Mouse (Mus musculus) megakaryocyte-erythroid progenitor cell, adult 5-6 weeks (primary cell): ENCODE measurements around the gene Ifna13. TPM values are rescaled to one million over a fixed set of nuclear protein-coding genes. Genes with fewer than 3 reads are reported as not detected.

ENCODE experiments used
- ATAC-seq: replicated peaks from 2 replicates; pipeline ENCODE4 v1.8.0; 2016; ENCODE audit warnings: mild to moderate bottlenecking, inconsistent platforms; ENCODE audit not compliant: severe bottlenecking, poor library complexity, low FRiP score, low TSS enrichment
- total RNA-seq, 2 experiments: library from RNA; stranded (forward) in 1 of 2; stranded (reverse) in 1 of 2; fragments of 200-1000, 215-1000 nt in 1 of 2; fragments of >200 nt in 1 of 2; fragmentation: Nextera tagmentation in 1 of 2; gene quantifications; 2 replicates each; pipeline ENCODE4 v1.2.3; 2014 to 2017

The Ifna13 gene
- not detected in 2 replicates for total RNA-seq (2014; fragmentation: Nextera tagmentation)
- not detected in 2 replicates for total RNA-seq (2017)

DNA sequence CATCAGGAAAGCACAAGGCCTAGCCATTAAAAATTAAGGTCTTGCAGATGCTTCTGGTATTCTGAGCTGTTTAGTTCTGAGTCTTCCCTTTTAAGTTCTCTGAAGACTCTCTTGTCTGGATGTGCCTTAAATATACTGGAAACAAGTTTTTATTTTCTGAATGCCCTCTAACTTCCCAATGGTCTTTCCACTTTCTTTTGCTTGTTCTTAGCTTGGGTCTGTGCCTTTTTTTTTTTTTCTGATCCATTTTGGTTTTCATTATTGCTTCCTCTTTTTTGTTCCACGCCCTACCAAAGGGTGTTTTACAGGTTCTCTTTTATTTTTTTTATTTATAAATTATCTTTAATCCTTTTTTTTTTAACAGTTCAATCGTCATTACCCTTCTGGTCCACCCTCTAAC lies at the start of gene Ifna13:
Gene Ifna13, minus strand, starts transcription at position 101 of the 400 bp plus-strand sequence.
- ATAC-seq = no peak

DNA sequence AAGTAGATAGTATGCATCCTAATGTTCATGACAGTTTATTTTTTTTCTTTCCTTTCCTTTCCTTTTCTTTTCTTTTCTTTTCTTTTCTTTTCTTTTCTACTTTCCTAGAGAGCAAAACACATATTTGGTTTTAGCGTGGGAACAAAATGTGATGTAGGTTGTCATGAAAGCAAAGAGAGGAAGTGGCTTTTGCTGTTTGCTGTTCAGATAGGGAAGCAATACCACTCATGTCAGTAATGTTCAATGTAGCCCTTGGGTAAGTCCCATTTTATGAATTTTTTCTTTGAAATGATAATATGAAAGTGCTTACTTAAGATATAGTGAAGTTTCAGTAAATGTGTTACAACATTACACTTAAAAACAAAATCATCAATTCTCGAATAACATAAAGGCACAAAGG lies 49.1 kb upstream of the Ifna13 start:
- ATAC-seq = no peak

DNA sequence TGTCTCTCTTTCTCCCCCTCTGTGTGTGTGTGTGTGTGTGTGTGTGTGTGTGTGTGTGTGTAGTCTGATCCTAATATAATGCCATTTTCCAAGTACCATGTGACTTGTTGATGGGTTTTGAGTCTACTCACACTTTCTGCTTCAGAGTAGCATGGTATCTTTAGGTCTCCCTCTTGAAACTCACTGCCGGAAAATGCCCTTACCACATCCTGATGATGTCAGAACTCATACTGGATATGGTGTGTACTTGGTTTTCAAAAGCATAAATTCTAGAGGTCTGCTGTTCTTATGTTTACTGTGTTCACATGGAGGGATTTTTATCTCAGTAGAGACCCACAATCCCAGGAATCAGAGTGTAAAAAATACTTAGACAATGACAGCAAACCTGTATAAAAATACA lies 48.3 kb upstream of the Ifna13 start:
- ATAC-seq = no peak

DNA sequence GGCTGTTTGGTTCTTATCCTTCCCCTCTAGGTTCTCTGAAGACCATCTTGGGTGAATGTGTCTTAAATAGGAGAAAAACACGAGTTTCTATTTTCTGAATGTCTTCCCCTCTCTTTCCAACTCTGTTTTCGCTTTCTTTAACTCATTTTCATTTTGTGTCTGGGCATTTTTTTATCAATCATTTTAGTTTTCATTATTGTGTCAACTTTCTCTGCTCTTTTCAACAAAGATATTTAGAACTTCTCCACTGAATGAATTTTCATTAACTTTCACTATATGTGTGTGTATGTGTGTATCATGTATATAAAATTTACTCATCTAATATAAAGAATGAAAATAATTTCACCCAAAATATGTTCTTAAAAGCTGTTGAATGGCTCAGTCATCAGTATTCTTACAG lies 47.0 kb upstream of the Ifna13 start, which contains the start of gene Ifnab:
Gene Ifnab, minus strand, starts transcription at position 101 of the 400 bp plus-strand sequence.
- no peak for ATAC-seq

DNA sequence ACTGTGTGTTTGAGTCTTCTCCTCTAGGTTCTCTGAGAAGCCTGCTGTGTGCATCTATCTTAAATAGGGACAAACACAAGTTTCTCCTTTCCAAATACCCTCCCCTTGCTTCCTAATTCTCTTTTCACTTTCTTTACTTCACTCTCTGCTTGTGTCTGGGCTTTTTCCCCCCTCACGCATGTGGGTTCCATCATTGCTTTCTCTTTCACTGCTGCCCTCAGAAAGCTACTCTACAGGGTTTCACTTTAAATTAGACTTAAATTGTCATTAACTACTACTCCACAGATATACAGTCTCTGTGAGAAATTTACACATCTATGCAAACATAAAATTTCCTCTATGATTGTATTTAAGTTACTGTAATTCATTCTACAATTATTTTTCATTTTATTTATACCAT lies 39.6 kb upstream of the Ifna13 start, which contains the start of gene Ifna2:
Gene Ifna2, minus strand, starts transcription at position 101 of the 400 bp plus-strand sequence.
- ATAC-seq = no peak

DNA sequence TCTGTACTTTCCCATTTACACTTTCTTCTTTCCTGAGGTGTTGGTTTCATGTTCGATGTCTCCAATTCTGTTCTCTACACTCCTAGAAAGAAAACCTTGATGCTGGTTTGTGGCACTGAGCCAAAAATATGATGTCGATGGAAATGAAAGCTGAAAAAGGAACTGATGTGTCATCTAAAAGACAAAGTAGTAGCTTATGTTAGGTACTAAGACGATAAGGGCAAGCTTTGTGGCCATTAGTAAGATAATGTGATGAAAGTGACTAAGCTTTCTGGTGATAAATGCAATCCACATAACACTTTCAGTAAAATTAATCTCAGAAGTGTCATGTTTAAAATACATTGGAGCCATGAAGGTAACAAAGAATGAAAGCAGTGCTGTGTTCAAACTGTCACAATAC lies 37.1 kb upstream of the Ifna13 start:
- no peak for ATAC-seq

DNA sequence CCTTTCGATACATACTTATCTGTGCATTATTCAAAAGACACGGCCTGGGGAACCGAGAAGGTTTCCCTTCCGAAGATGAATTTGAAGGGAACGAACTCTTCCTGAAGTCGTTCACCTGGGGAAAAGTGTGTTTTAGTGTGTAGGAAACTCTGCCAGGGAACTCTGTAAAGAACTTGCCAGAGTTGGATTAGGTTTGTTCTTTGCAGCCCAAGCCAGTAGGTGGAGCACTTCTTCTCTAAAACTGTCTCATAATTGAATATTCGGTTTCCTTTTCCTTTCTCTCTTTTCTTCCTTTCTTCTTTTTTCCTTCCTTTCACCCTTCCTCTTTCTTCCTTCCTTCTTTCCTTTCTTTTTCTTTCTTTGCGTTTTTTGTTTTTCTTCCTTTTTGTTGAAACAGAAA lies 36.1 kb upstream of the Ifna13 start:
- 0 out of 2 replicates have a peak, but pooled peaks have one; percentile 56 for ATAC-seq

DNA sequence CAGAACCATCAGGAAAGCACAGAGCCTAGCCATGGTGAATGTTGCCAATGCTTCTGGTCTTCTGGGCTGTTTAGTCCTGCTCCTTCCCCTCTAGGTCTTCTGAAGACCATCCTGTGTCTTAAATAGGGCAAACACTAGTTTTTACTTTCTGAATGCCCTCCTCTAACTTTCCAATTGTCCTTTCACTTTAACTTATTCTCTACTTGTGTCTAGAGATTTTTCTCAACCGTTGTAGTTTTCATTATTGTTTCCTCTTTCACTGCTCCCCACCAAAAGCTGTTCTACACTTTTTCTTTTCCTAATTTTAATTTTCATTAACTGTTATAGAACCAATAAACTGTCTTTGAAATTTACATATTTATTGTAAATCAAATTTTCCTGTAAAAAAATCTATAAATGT lies 32.6 kb upstream of the Ifna13 start, which contains the start of gene Ifna16:
Gene Ifna16, minus strand, starts transcription at position 101 of the 400 bp plus-strand sequence.
- ATAC-seq = no peak

DNA sequence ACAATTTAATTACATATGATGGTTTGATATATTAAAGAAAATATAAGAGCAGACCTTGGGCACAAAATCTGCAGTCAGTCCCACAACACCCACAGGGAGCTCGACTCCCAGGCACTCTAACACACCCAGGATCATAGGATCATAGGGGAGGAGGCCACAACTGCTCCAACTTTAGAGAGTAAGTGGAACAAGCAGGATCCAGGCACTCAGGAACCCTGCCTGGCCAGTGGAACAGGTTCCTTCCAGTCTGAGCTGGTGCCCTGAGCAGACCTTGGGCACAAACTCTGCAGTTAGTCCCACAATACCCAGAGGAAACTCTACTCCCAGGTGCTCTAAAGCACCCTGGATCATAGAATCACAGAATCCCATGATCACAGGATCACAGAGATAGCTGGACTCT lies 11.2 kb upstream of the Ifna13 start:
- ATAC-seq = no peak

DNA sequence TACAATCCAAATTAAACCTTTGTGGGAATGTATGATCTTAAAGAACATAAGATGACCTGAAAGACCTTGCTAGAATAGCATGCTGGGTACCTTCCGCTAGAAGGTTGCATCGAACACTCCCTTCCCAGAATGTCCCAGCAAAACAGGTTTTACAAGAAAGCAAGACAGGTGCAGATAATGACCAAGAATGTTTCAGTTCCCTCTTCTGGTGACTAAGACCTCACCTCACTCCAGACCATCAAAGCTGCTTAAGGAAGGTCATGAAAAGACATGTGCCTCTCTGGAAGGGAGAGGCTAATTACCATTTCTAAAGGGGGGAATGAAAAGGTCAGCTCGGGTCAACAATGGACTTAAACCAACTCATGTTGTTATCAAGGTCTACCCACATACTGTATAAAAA lies 9.4 kb upstream of the Ifna13 start:
- ATAC-seq = no peak

DNA sequence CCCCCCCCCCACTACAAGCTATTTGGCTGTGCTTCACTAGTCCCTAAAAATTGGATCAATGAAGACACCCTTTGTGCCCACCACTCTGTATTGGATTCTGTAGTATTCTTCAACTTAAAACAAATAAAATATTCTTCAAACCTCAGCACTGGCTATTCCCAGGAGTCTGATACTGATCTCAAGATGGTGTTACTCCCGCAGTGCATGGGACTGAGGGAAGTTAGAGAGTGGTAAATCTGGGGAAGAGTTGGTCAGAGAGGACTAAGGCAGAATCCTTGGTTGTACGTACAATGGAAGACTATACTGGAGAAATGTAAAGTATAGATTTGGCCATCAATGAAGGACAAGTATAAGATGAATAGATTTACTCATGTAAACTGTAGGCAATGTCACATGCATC lies 1.7 kb downstream of the Ifna13 start:
- no peak for ATAC-seq

DNA sequence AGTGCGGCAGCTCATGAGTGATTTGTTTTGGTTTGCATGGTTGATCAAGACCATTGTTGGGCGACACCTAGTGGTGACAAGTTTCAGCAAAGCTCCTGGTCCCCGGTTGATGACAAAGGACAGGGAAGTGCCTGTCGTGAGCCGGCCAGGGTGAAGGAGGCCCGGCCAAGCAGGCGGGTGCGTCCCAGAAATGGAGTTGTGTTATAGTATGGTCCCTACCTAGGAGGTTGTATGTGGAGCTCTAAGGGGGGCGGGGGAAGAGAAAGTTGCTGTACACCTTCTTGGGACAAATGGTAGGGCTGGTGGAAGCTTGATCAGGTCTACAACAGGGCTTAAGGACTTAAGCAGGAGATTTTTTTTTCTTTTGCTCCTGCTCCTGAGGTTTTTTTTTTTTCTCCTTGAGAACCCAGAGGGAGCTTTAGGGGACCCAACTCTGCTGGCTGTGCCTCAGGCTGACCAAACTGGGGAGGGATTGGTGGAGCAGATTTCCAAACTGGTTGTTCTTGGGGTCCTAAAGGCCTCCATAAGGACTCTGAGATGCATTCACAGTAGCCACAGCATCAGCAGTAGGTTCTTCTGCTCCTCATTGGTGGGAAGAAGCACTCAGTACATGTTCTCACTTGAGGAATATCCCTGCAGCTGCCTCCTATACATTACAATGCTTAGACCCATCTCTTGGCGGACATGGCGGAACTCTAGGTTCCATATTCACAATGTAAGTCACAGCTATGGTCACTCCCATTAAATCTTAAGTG lies 3.0 kb downstream of the Ifna13 start:
- peak; percentile 86 for ATAC-seq

DNA sequence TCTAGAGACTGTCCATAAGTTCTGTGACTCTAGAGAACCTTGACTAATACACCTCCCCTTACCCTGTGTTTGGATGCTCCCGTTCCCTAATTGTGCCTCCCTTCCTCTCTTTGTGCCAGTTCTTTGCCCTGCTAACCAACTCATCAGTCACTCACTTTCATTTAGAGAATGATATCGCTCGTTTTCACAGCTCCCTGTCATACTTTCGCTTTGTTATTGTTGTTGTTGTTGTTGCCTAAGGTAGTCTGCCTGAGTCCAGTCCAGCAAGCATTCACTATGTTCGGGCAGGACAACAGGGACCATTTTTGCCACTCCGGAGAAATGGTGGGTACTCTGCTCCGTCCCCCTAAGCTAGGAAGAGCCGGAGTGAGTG lies 3.6 kb downstream of the Ifna13 start:
- no peak; the same call in 1 of the 2 replicates for ATAC-seq

DNA sequence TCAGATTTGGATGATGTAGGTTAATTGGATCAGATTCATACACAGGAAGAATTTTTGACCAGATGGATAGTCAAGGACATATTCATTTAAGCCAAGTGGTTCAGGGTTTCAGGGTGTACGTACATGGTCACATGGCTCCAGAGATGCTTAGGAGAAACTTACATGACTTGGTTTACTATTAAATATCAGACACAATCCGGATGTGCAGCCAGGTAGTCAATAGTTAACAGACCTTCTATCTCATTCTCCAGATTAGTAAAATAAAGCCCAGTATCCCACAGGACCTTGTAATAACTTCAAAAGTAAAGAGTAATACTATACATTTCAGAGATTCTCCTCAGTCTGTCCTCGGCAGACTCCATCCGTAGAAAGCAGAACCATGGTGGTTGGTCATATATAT lies 9.9 kb downstream of the Ifna13 start, which contains the start of gene C87499:
Gene C87499, minus strand, starts transcription at position 101 of the 400 bp plus-strand sequence.
- no peak for ATAC-seq

DNA sequence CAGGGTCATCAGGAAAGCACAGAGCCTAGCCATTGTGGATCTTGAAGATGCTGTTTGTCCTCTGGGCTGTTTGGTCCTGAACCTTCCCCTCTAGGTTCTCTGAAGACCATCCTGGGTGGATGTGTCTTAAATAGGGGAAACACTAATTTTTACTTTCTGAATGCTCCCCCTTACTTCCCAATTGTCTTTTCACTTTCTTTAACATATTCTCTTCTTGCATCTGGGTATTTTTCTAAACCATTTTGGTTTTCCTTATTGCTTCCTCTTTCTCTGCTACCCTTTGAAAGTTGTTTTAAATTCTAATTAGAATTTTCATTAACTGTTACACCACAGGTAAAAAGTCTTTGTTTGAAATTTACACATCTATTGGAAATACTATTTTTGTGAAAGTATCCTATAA lies 41.0 kb downstream of the Ifna13 start, which contains the start of gene Ifna12:
Gene Ifna12, minus strand, starts transcription at position 101 of the 400 bp plus-strand sequence.
- ATAC-seq = no peak

Other genes starting within 250 kb of the Ifna13 start
Only the 30 nearest of the 33 such genes appear.
- gene Ifnb1, start 121.7 kb downstream of the Ifna13 start, total RNA-seq (2014; fragmentation: Nextera tagmentation) = not detected in 2 replicates
- not detected in 2 replicates for gene Ifnb1, start 121.7 kb downstream of the Ifna13 start, total RNA-seq (2017)
- gene Ifna15, start 86.2 kb downstream of the Ifna13 start, total RNA-seq (2014; fragmentation: Nextera tagmentation) = not detected in 2 replicates
- not detected in 2 replicates for gene Ifna15, start 86.2 kb downstream of the Ifna13 start, total RNA-seq (2017)
- not detected in 2 replicates for gene Ifna14, start 72.7 kb downstream of the Ifna13 start, total RNA-seq (2014; fragmentation: Nextera tagmentation)
- not detected in 2 replicates for gene Ifna14, start 72.7 kb downstream of the Ifna13 start, total RNA-seq (2017)
- gene Ifna9, start 52.1 kb downstream of the Ifna13 start, total RNA-seq (2014; fragmentation: Nextera tagmentation) = not detected in 2 replicates
- not detected in 2 replicates for gene Ifna9, start 52.1 kb downstream of the Ifna13 start, total RNA-seq (2017)
- gene Ifna12, start 41.1 kb downstream of the Ifna13 start, total RNA-seq (2014; fragmentation: Nextera tagmentation) = not detected in 2 replicates
- gene Ifna12, start 41.1 kb downstream of the Ifna13 start, total RNA-seq (2017) = not detected in 2 replicates
- gene C87499, start 10.0 kb downstream of the Ifna13 start, total RNA-seq (2014; fragmentation: Nextera tagmentation) = not detected in 2 replicates
- not detected in 2 replicates for gene C87499, start 10.0 kb downstream of the Ifna13 start, total RNA-seq (2017)
- not detected in 2 replicates for gene Ifna16, start 32.5 kb upstream of the Ifna13 start, total RNA-seq (2014; fragmentation: Nextera tagmentation)
- not detected in 2 replicates for gene Ifna16, start 32.5 kb upstream of the Ifna13 start, total RNA-seq (2017)
- not detected in 2 replicates for gene Ifna2, start 39.5 kb upstream of the Ifna13 start, total RNA-seq (2014; fragmentation: Nextera tagmentation)
- not detected in 2 replicates for gene Ifna2, start 39.5 kb upstream of the Ifna13 start, total RNA-seq (2017)
- not detected in 2 replicates for gene Ifnab, start 46.9 kb upstream of the Ifna13 start, total RNA-seq (2014; fragmentation: Nextera tagmentation)
- gene Ifnab, start 46.9 kb upstream of the Ifna13 start, total RNA-seq (2017) = not detected in 2 replicates
- not detected in 2 replicates for gene Gm26566, start 77.3 kb upstream of the Ifna13 start, total RNA-seq (2014; fragmentation: Nextera tagmentation)
- gene Gm26566, start 77.3 kb upstream of the Ifna13 start, total RNA-seq (2017) = 1.1 and 1.5 TPM in 2 replicates
- gene Klhl9, start 78.0 kb upstream of the Ifna13 start, total RNA-seq (2014; fragmentation: Nextera tagmentation) = 37.1 and 50.0 TPM in 2 replicates
- 67.3 and 88.5 TPM in 2 replicates for gene Klhl9, start 78.0 kb upstream of the Ifna13 start, total RNA-seq (2017)
- gene Gm13271, start 110.4 kb upstream of the Ifna13 start, total RNA-seq (2014; fragmentation: Nextera tagmentation) = not detected in 2 replicates
- not detected in 2 replicates for gene Gm13271, start 110.4 kb upstream of the Ifna13 start, total RNA-seq (2017)
- not detected in 2 replicates for gene Gm13283, start 115.7 kb upstream of the Ifna13 start, total RNA-seq (2014; fragmentation: Nextera tagmentation)
- not detected in 2 replicates for gene Gm13283, start 115.7 kb upstream of the Ifna13 start, total RNA-seq (2017)
- gene Gm13290, start 129.4 kb upstream of the Ifna13 start, total RNA-seq (2014; fragmentation: Nextera tagmentation) = not detected in 2 replicates
- gene Gm13290, start 129.4 kb upstream of the Ifna13 start, total RNA-seq (2017) = not detected in 2 replicates
- not detected in 2 replicates for gene Gm13289, start 132.5 kb upstream of the Ifna13 start, total RNA-seq (2014; fragmentation: Nextera tagmentation)
- gene Gm13289, start 132.5 kb upstream of the Ifna13 start, total RNA-seq (2017) = not detected in 2 replicates
- gene Gm13272, start 135.4 kb upstream of the Ifna13 start, total RNA-seq (2014; fragmentation: Nextera tagmentation) = not detected in 2 replicates
- not detected in 2 replicates for gene Gm13272, start 135.4 kb upstream of the Ifna13 start, total RNA-seq (2017)
- 0.57 TPM in 1 of 2 replicates, not detected in the other for gene Ifnz, start 137.7 kb upstream of the Ifna13 start, total RNA-seq (2014; fragmentation: Nextera tagmentation)
- 0.11 TPM in 1 of 2 replicates, not detected in the other for gene Ifnz, start 137.7 kb upstream of the Ifna13 start, total RNA-seq (2017)
- not detected in 2 replicates for gene Gm13276, start 141.2 kb upstream of the Ifna13 start, total RNA-seq (2014; fragmentation: Nextera tagmentation)
- 1.6 TPM in 1 of 2 replicates, not detected in the other for gene Gm13276, start 141.2 kb upstream of the Ifna13 start, total RNA-seq (2017)
- gene Gm13277, start 144.2 kb upstream of the Ifna13 start, total RNA-seq (2014; fragmentation: Nextera tagmentation) = not detected in 2 replicates
- not detected in 2 replicates for gene Gm13277, start 144.2 kb upstream of the Ifna13 start, total RNA-seq (2017)
- gene Gm13278, start 147.1 kb upstream of the Ifna13 start, total RNA-seq (2014; fragmentation: Nextera tagmentation) = not detected in 2 replicates
- not detected in 2 replicates for gene Gm13278, start 147.1 kb upstream of the Ifna13 start, total RNA-seq (2017)
- not detected in 2 replicates for gene Gm13275, start 150.0 kb upstream of the Ifna13 start, total RNA-seq (2014; fragmentation: Nextera tagmentation)
- not detected in 2 replicates for gene Gm13275, start 150.0 kb upstream of the Ifna13 start, total RNA-seq (2017)
- gene Gm13279, start 152.9 kb upstream of the Ifna13 start, total RNA-seq (2014; fragmentation: Nextera tagmentation) = not detected in 2 replicates
- gene Gm13279, start 152.9 kb upstream of the Ifna13 start, total RNA-seq (2017) = not detected in 2 replicates
- not detected in 2 replicates for gene Gm13285, start 155.2 kb upstream of the Ifna13 start, total RNA-seq (2014; fragmentation: Nextera tagmentation)
- gene Gm13285, start 155.2 kb upstream of the Ifna13 start, total RNA-seq (2017) = not detected in 2 replicates
- gene Gm13287, start 158.8 kb upstream of the Ifna13 start, total RNA-seq (2014; fragmentation: Nextera tagmentation) = not detected in 2 replicates
- not detected in 2 replicates for gene Gm13287, start 158.8 kb upstream of the Ifna13 start, total RNA-seq (2017)
- not detected in 2 replicates for gene Gm13288, start 161.1 kb upstream of the Ifna13 start, total RNA-seq (2014; fragmentation: Nextera tagmentation)
- 1.2 TPM in 1 of 2 replicates, not detected in the other for gene Gm13288, start 161.1 kb upstream of the Ifna13 start, total RNA-seq (2017)
- gene Ifna7, start 171.8 kb upstream of the Ifna13 start, total RNA-seq (2014; fragmentation: Nextera tagmentation) = not detected in 2 replicates
- not detected in 2 replicates for gene Ifna7, start 171.8 kb upstream of the Ifna13 start, total RNA-seq (2017)
- not detected in 2 replicates for gene Ifna11, start 175.5 kb upstream of the Ifna13 start, total RNA-seq (2014; fragmentation: Nextera tagmentation)
- gene Ifna11, start 175.5 kb upstream of the Ifna13 start, total RNA-seq (2017) = not detected in 2 replicates
- gene Ifna6, start 183.0 kb upstream of the Ifna13 start, total RNA-seq (2014; fragmentation: Nextera tagmentation) = not detected in 2 replicates
- gene Ifna6, start 183.0 kb upstream of the Ifna13 start, total RNA-seq (2017) = not detected in 2 replicates
- gene Ifna5, start 191.1 kb upstream of the Ifna13 start, total RNA-seq (2014; fragmentation: Nextera tagmentation) = not detected in 2 replicates
- not detected in 2 replicates for gene Ifna5, start 191.1 kb upstream of the Ifna13 start, total RNA-seq (2017)
- gene Ifna4, start 197.4 kb upstream of the Ifna13 start, total RNA-seq (2014; fragmentation: Nextera tagmentation) = not detected in 2 replicates
- gene Ifna4, start 197.4 kb upstream of the Ifna13 start, total RNA-seq (2017) = not detected in 2 replicates